Mouse (Mus musculus) small intestine, adult 2 months (tissue): Measurements from ENCODE around the gene Ablim1. TPM values are rescaled to one million over a fixed set of nuclear protein-coding genes. Genes with fewer than 3 reads are reported as not detected.
A peak's percentile ranks its signal among the peaks of the same experiment; 100 is the strongest.

Experiments
- H3K27ac ChIP-seq: fragments of 200-500 bp; 2 replicates; pipeline ENCODE4 v1.5.1; 2012; ENCODE audit warnings: low read depth, low read length, control low read depth, inconsistent platforms; ENCODE audit not compliant: insufficient read depth
- H3K27me3 ChIP-seq: fragments of 200-500 bp; 2 replicates; pipeline ENCODE4 v1.6.1; 2012; ENCODE audit warnings: mild to moderate bottlenecking, moderate library complexity, low read length, inconsistent platforms; ENCODE audit not compliant: control insufficient read depth, insufficient read depth
- H3K36me3 ChIP-seq: fragments of 200-500 bp; 2 replicates; pipeline ENCODE4 v1.6.1; 2012; ENCODE audit warnings: mild to moderate bottlenecking, low read length, control low read depth, inconsistent platforms; ENCODE audit not compliant: control insufficient read depth, insufficient read depth
- H3K4me1 ChIP-seq: fragments of 200-500 bp; 2 replicates; pipeline ENCODE4 v1.6.1; 2012; ENCODE audit warnings: low read length, inconsistent platforms, mixed read lengths; ENCODE audit not compliant: control insufficient read depth, insufficient read depth, insufficient read length
- H3K4me3 ChIP-seq: fragments of 200-500 bp; 2 replicates; pipeline ENCODE4 v1.5.1; 2012; ENCODE audit warnings: low read depth, mild to moderate bottlenecking, control low read depth, inconsistent platforms, low read length, moderate library complexity
- CTCF ChIP-seq: fragments of 200-500 bp; IDR thresholded peaks from 2 replicates; pipeline ENCODE4 v1.5.1; 2012; ENCODE audit warnings: low read depth, mild to moderate bottlenecking, control low read depth, inconsistent platforms, low read length, moderate library complexity, mixed read lengths; ENCODE audit not compliant: insufficient replicate concordance, insufficient read length; ENCODE audit errors: extremely low read depth
- POLR2A ChIP-seq: fragments of 200-500 bp; IDR thresholded peaks from 2 replicates; pipeline ENCODE4 v1.6.1; 2012; ENCODE audit warnings: low read depth, mild to moderate bottlenecking, control low read depth, inconsistent platforms, low read length, moderate library complexity
- WGBS: fragments of 180-500 bp; shearing (Covaris S2); methylation state at CpG from one replicate; pipeline ENCODE4 v1.1.7; 2018; 5-methylcytosine and 5-hydroxymethylcytosine counted together
- polyA plus RNA-seq: library from polyadenylated mRNA; depleted of rRNA; stranded (reverse); fragments of >200 nt; gene quantifications from 2 replicates; pipeline ENCODE4 v1.2.3, GENCODE M21; 2012

Gene Ablim1
- polyA plus RNA-seq, 1 experiment: 47.2 TPM

DNA sequence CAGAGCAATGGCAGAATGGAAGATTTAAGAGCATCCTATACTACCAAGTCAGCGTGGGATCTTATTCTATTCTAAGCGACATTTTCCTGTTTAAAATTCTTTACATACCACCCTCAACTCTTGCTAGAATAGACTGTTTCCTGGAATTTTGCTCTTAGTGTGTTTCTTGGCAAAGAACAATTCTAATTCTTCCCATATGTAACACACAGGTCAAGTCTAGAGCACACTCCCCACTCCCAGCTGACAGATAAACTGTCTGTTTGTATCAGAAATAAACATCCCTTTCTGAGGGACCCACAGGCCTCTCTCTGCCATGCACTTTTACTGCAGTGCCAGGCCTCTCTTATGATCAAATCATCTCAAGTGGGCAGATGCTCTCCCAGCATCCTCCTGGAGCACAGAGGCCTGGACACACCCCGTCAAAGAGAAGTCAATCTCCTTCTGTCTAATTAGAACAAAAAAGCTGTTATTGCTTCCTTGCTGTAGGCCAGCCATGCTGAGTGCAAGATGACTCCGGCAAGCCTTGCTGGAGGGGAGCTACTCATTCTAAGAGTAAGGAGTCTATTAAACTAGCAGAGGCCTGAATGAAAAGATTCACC is 211.3 kb downstream of the Ablim1 start:
- peaks cover 8% of the 10 kb centered on the region; the same call in 1 of the 2 replicates for H3K4me1 ChIP-seq
- H3K36me3 ChIP-seq: no peaks in the 10 kb centered on the region
- no peaks in the 10 kb centered on the region for H3K27me3 ChIP-seq
- 71% methylated on average over 4 of the region's 4 CpGs for WGBS
- no peak for TF ChIP-seq POLR2A
- no peak for TF ChIP-seq CTCF
- H3K4me3 ChIP-seq: no peak overlapping the region
- H3K27ac ChIP-seq: no peak overlapping the region

GRCm38 (mm10) chr19:57101986-57102385 is 212.7 kb downstream of the Ablim1 start:
- Histone ChIP-seq H3K4me3 (no peak overlapping the region), H3K4me1 (peaks cover 10% of the 10 kb centered on the region; the same call in 1 of the 2 replicates), H3K36me3 (no peaks in the 10 kb centered on the region), H3K27ac (no peak overlapping the region), H3K27me3 (no peaks in the 10 kb centered on the region)
- TF ChIP-seq CTCF (no peak), POLR2A (no peak)
- WGBS: 58% methylated on average over 7 of the region's 7 CpGs

DNA sequence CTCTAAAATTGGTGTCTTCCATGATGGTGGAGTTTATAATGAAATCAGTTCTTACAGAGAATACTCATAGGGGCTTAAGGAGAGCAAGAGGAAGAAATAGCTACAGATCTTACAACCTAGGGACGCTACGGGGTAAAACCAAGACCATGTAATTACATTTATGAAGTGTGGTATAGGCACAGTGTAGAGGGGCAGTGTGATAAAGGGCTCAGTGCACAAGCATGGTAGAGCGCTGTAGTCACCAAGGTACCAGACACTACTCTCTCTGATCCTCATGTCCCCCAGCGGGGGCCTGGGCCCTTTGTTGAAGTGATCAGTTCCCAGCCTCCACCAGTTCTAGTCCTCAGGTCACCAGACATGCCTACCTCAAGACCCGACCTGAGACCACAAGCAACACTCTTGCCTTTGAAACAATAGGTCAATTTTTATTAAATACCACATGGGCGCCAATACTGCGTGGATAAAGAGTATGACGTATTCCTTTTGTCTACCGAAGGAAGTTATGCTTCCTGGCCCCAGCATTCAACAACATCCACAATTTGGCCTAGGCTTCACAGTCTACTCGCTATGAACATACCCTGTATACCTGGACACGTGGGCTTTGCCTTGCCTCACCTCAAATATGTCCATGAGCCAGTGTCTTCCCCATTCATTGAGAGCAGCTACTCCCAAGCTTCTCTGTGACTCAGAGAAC is 213.8 kb downstream of the Ablim1 start:
- TF ChIP-seq CTCF (no peak), POLR2A (no peak)
- WGBS: 87% methylated on average over 11 of the region's 11 CpGs

DNA sequence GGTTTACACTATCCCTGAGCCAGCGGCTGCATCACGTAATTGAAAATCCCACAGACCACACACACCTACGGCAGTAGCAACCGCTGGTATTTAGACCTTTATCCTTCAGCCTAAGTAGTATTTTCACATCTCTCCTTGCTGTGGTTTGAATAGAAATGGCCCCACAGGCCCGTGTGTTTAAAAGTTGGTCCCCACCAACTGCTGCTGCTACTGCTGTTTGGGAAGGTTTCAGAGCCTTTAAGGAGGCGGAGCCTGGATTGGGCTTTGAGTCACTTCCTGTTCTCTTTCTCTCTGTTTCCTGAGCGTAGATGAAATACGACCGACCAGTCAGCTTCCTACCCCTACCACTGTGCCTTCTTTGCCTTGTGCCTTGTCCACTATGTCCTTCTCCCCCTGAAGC is 214.7 kb downstream of the Ablim1 start:
- H3K4me1 ChIP-seq: peaks cover 10% of the 10 kb centered on the region; the same call in 1 of the 2 replicates
- WGBS: 89% methylated on average over 9 of the region's 9 CpGs
- TF ChIP-seq CTCF: no peak
- TF ChIP-seq POLR2A: no peak
- no peak overlapping the region for H3K27ac ChIP-seq
- H3K4me3 ChIP-seq: no peak overlapping the region
- no peaks in the 10 kb centered on the region for H3K36me3 ChIP-seq
- H3K27me3 ChIP-seq: no peaks in the 10 kb centered on the region

More for the DNA sequence above, 213.8 kb downstream of the Ablim1 start:
- H3K27me3 ChIP-seq: no peaks in the 10 kb centered on the region
- H3K27ac ChIP-seq: no peak overlapping the region
- no peaks in the 10 kb centered on the region for H3K36me3 ChIP-seq
- H3K4me1 ChIP-seq: peaks cover 10% of the 10 kb centered on the region; the same call in 1 of the 2 replicates
- H3K4me3 ChIP-seq: no peak overlapping the region

DNA sequence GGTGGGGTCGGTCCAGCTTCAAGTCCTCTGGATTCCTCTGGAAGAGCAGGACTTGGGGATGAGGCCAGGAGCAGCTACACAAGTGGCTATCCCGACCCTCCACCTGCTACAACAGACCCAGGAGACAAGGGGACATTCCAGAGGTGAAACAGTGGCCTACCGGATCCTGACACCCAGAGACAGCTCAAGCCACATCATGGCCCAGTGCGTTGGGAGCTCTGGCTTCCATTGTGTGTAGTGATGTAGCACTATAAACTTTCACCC is 215.7 kb downstream of the Ablim1 start:
- peak overlapping the region; percentile 36 for H3K27ac ChIP-seq
- no peak for TF ChIP-seq POLR2A
- no peak for TF ChIP-seq CTCF

DNA sequence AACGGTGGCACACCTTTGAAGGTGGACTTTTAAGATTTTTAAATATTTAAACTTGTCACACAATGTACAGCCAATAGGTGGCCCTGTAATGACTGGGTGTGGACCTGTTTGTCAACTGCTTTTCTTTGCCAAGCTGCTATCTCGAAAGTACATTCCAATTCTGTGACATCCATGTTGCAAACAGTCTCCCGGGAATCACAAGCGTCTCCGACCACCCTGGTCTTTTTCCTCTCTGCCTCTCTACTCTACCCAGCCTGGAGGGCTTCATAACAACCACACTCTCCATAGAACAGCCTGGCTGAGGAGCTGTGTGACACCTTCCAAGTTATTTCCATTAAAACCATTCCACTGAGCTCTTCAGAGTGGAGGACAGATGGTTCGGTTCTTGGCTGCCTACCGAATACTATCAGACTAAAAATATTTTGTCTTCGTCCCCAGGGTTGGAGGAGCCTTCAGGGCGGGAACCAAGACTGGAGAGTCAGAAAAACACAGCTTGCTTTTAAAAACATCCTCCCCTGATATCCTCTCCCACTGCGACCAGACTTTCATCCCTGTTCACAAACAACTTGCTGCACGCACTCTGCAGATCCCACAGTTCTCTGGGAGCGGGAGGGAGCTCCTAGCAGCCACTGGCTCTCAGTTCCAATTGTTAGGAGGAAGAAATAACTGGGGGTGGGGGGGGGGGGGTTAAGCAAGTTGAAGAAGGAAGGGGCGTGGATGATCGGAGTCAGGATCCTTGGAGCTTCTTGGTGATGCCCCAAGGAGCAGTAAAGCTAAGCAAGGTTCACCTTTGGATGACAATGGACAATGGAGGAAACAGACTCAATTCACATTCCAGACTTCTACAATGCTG is 216.3 kb downstream of the Ablim1 start:
- H3K27me3 ChIP-seq: no peaks in the 10 kb centered on the region
- WGBS: 31% methylated on average over 14 of the region's 14 CpGs
- no peaks in the 10 kb centered on the region for H3K36me3 ChIP-seq
- TF ChIP-seq POLR2A (no peak), CTCF (no peak)
- peaks cover 13% of the 10 kb centered on the region; the same call in 1 of the 2 replicates for H3K4me1 ChIP-seq
- no peak overlapping the region for H3K4me3 ChIP-seq
- peak overlapping the region; percentile 71 for H3K27ac ChIP-seq

More for the DNA sequence above, 215.7 kb downstream of the Ablim1 start:
- 76% methylated on average over 4 of the region's 4 CpGs for WGBS
- Histone ChIP-seq H3K27me3 (no peaks in the 10 kb centered on the region), H3K4me3 (no peak overlapping the region), H3K4me1 (peaks cover 10% of the 10 kb centered on the region; the same call in 1 of the 2 replicates), H3K36me3 (no peaks in the 10 kb centered on the region)

GRCm38 (mm10) chr19:57095340-57095739 is 219.4 kb downstream of the Ablim1 start:
- no peaks in the 10 kb centered on the region for H3K27me3 ChIP-seq
- peaks cover 10% of the 10 kb centered on the region; the same call in 1 of the 2 replicates for H3K4me1 ChIP-seq
- H3K36me3 ChIP-seq: no peaks in the 10 kb centered on the region
- H3K4me3 ChIP-seq: no peak overlapping the region
- H3K27ac ChIP-seq: no peak overlapping the region
- WGBS: 83% methylated on average over 7 of the region's 7 CpGs
- no peak for TF ChIP-seq POLR2A
- TF ChIP-seq CTCF: no peak
